Mouse (Mus musculus) mesoderm, embryonic 11.5 days (tissue): ENCODE data around the gene Herpud2.
"Not testable (repeated sequence)": the region's sequence is repeated elsewhere in the genome, so short reads cannot be mapped to it uniquely, and the experiment has no call there.

Experiments used
- DNase-seq: peaks from one replicate; pipeline ENCODE4 v3.0.0-alpha.2; 2012; ENCODE audit warnings: low read depth, low spot score

The Herpud2 gene

GRCm38 (mm10) chr9:25145925-25146324, 5.7 kb downstream of the Herpud2 start:
- DNase-seq: no peak

- DNase-seq: no peak
Observed at GRCm38 (mm10) chr9:25143950-25144349, 7.7 kb downstream of the Herpud2 start.

GRCm38 (mm10) chr9:25142988-25143387, 8.6 kb downstream of the Herpud2 start:
- DNase-seq: no peak

- DNase-seq: no peak
Observed at GRCm38 (mm10) chr9:25142041-25142440, 9.6 kb downstream of the Herpud2 start.

- no peak for DNase-seq
Observed at GRCm38 (mm10) chr9:25140330-25140729, 11.3 kb downstream of the Herpud2 start.

GRCm38 (mm10) chr9:25138900-25139299, 12.7 kb downstream of the Herpud2 start:
- no peak for DNase-seq

GRCm38 (mm10) chr9:25132920-25133319, 18.7 kb downstream of the Herpud2 start:
- no peak for DNase-seq

- DNase-seq: no peak
Observed at GRCm38 (mm10) chr9:25132253-25132652, 19.4 kb downstream of the Herpud2 start.

GRCm38 (mm10) chr9:25124048-25124447, 27.6 kb downstream of the Herpud2 start:
- no peak for DNase-seq

- DNase-seq: not testable (repeated sequence)
Observed at GRCm38 (mm10) chr9:25123590-25123989, 28.0 kb downstream of the Herpud2 start.

GRCm38 (mm10) chr9:25104638-25105037, 47.0 kb downstream of the Herpud2 start:
- DNase-seq: peak; percentile 58

GRCm38 (mm10) chr9:25102881-25103280, 48.7 kb downstream of the Herpud2 start:
- no peak for DNase-seq

- no peak for DNase-seq
Observed at GRCm38 (mm10) chr9:25090853-25091252, 60.8 kb downstream of the Herpud2 start.

GRCm38 (mm10) chr9:25089122-25089521, 62.5 kb downstream of the Herpud2 start, which contains the start of gene Gm10181:
Gene Gm10181, plus strand, starts transcription at chr9:25089422.
- no peak for DNase-seq

- no peak for DNase-seq
Observed at GRCm38 (mm10) chr9:25076505-25076904, 75.1 kb downstream of the Herpud2 start.

GRCm38 (mm10) chr9:25075977-25076376, 75.6 kb downstream of the Herpud2 start:
- DNase-seq: no peak

- DNase-seq: no peak
Observed at GRCm38 (mm10) chr9:25072666-25073065, 79.0 kb downstream of the Herpud2 start.

GRCm38 (mm10) chr9:25058726-25059125, 92.9 kb downstream of the Herpud2 start:
- DNase-seq: no peak
